Mouse (Mus musculus) kidney, adult 2 months (tissue): ENCODE results near the gene Ubtf. TPM values are rescaled to one million over a fixed set of nuclear protein-coding genes. Genes with fewer than 3 reads are reported as not detected.
A peak's percentile ranks its signal among the peaks of the same experiment; 100 is the strongest.
"Not testable (repeated sequence)": the region's sequence is repeated elsewhere in the genome, so short reads cannot be mapped to it uniquely, and the experiment has no call there.

Experiments
- DNase-seq: peaks from one replicate; pipeline ENCODE4 v3.0.0; 2021
- H3K27ac ChIP-seq: fragments of 200-500 bp; 2 replicates; pipeline ENCODE4 v1.5.1; 2012; ENCODE audit warnings: low read depth, low read length, control low read depth, inconsistent platforms; ENCODE audit not compliant: insufficient read depth
- H3K27me3 ChIP-seq: fragments of 200-500 bp; replicated peaks from 2 replicates; pipeline ENCODE4 v1.6.1; 2012; ENCODE audit warnings: mild to moderate bottlenecking, moderate library complexity, low read length, inconsistent platforms; ENCODE audit not compliant: control insufficient read depth, insufficient read depth
- H3K36me3 ChIP-seq: fragments of 200-500 bp; 2 replicates; pipeline ENCODE4 v1.6.1; 2012; ENCODE audit warnings: mild to moderate bottlenecking, moderate library complexity, low read length, inconsistent platforms; ENCODE audit not compliant: control insufficient read depth, insufficient read depth
- H3K4me1 ChIP-seq: fragments of 200-500 bp; 2 replicates; pipeline ENCODE4 v1.6.1; 2011; ENCODE audit warnings: low read length; ENCODE audit not compliant: control insufficient read depth, insufficient read depth
- H3K4me3 ChIP-seq: fragments of 200-500 bp; 2 replicates; pipeline ENCODE4 v1.5.1; 2011; ENCODE audit warnings: mild to moderate bottlenecking, low read depth, low read length, control low read depth; ENCODE audit not compliant: insufficient read depth
- CTCF ChIP-seq: fragments of 200-500 bp; conservative IDR thresholded peaks from 2 replicates; pipeline ENCODE4 v1.5.1; 2011; ENCODE audit warnings: low read depth, mild to moderate bottlenecking, control low read depth, low read length, moderate library complexity, mixed read lengths; ENCODE audit not compliant: insufficient read depth, insufficient read length
- POLR2A ChIP-seq: fragments of 200-500 bp; IDR thresholded peaks from one replicate; pipeline ENCODE4 v1.6.1; 2011; ENCODE audit warnings: low read depth, low read length, control low read depth
- WGBS: fragments of 180-500 bp; shearing (Covaris S2); methylation state at CpG from one replicate; pipeline ENCODE4 v1.1.7; 2018; 5-methylcytosine and 5-hydroxymethylcytosine counted together
- polyA plus RNA-seq: library from polyadenylated mRNA; depleted of rRNA; stranded (reverse); fragments of >200 nt; gene quantifications from 2 replicates; pipeline ENCODE4 v1.2.3, GENCODE M21; 2012

Ubtf gene
- polyA plus RNA-seq, 1 experiment = 30.3 TPM

GRCm38 (mm10) chr11:102287485-102287884, 32.1 kb downstream of the Ubtf start:
- 92% methylated on average over 8 of the region's 8 CpGs for WGBS
- H3K36me3 ChIP-seq = no peaks in the 10 kb centered on the region; the same call in 1 of the 2 replicates
- H3K4me1 ChIP-seq = peaks cover 7% of the 10 kb centered on the region
- H3K27me3 ChIP-seq = no peaks in the 10 kb centered on the region
- no peak for DNase-seq
- H3K4me3 ChIP-seq = no peak overlapping the region
- TF ChIP-seq CTCF (no peak), POLR2A (no peak)
- no peak overlapping the region for H3K27ac ChIP-seq

GRCm38 (mm10) chr11:102285095-102285834, 34.3 kb downstream of the Ubtf start:
- Histone ChIP-seq H3K4me1 (peaks cover 7% of the 10 kb centered on the region), H3K4me3 (peak overlapping the region; percentile 84), H3K36me3 (no peaks in the 10 kb centered on the region), H3K27me3 (no peaks in the 10 kb centered on the region), H3K27ac (peak overlapping the region; percentile 94)
- DNase-seq = no peak
- TF ChIP-seq POLR2A (no peak), CTCF (no peak)
- 3% methylated on average over 31 of the region's 31 CpGs for WGBS

- no peaks in the 10 kb centered on the region for H3K27me3 ChIP-seq
- TF ChIP-seq CTCF = peak; percentile 27; the same call in 1 of the 2 replicates
- TF ChIP-seq POLR2A = no peak
- peak within 1 kb of the TSS; percentile 94 for H3K27ac ChIP-seq
- peak within 1 kb of the TSS; percentile 84 for H3K4me3 ChIP-seq
- no peaks in the 10 kb centered on the region for H3K36me3 ChIP-seq
- peaks cover 4% of the 10 kb centered on the region for H3K4me1 ChIP-seq
- under 1% methylated on average over 32 of the region's 32 CpGs for WGBS
- DNase-seq = peak; percentile 99
Observed at GRCm38 (mm10) chr11:102284501-102285094, 34.9 kb downstream of the Ubtf start, which contains the start of gene Tmub2. Tmub2 (plus strand) TSS chr11:102284931.

- Histone ChIP-seq H3K27ac (peak overlapping the region; percentile 66), H3K4me1 (peaks cover 4% of the 10 kb centered on the region), H3K27me3 (no peaks in the 10 kb centered on the region), H3K36me3 (no peaks in the 10 kb centered on the region), H3K4me3 (no peak overlapping the region)
- TF ChIP-seq CTCF (no peak), POLR2A (no peak)
- 75% methylated on average over 6 of the region's 6 CpGs for WGBS
- no peak for DNase-seq
Observed at GRCm38 (mm10) chr11:102283922-102284321, 35.6 kb downstream of the Ubtf start.

GRCm38 (mm10) chr11:102280267-102280666, 39.3 kb downstream of the Ubtf start:
- 67% methylated on average over 6 of the region's 6 CpGs for WGBS

GRCm38 (mm10) chr11:102279595-102279994, 39.9 kb downstream of the Ubtf start:
- H3K36me3 ChIP-seq = no peaks in the 10 kb centered on the region
- no peak for DNase-seq
- H3K27me3 ChIP-seq = no peaks in the 10 kb centered on the region
- WGBS = 95% methylated on average over 3 of the region's 3 CpGs
- no peak overlapping the region for H3K27ac ChIP-seq
- no peak for TF ChIP-seq POLR2A
- TF ChIP-seq CTCF = no peak
- H3K4me1 ChIP-seq = peaks cover 3% of the 10 kb centered on the region; the same call in 1 of the 2 replicates
- H3K4me3 ChIP-seq = no peak overlapping the region

More at GRCm38 (mm10) chr11:102280267-102280666, 39.3 kb downstream of the Ubtf start:
- not testable (repeated sequence) for H3K4me1 ChIP-seq, H3K4me3 ChIP-seq, H3K36me3 ChIP-seq, H3K27me3 ChIP-seq, H3K27ac ChIP-seq, DNase-seq

GRCm38 (mm10) chr11:102277754-102278153, 41.8 kb downstream of the Ubtf start:
- 74% methylated on average over 9 of the region's 12 CpGs for WGBS
- H3K4me3 ChIP-seq = no peak overlapping the region
- no peak for TF ChIP-seq CTCF
- TF ChIP-seq POLR2A = no peak
- peaks cover 3% of the 10 kb centered on the region; the same call in 1 of the 2 replicates for H3K4me1 ChIP-seq
- no peaks in the 10 kb centered on the region for H3K36me3 ChIP-seq
- no peak for DNase-seq
- H3K27me3 ChIP-seq = no peaks in the 10 kb centered on the region
- H3K27ac ChIP-seq = no peak overlapping the region
